Mouse (Mus musculus) MEL-GATA-1-ER (cell line): Measurements from ENCODE around the gene Resp18.

Experiments used
- DNase-seq: peaks from one replicate; pipeline ENCODE4 v3.0.0-alpha.2; 2012; ENCODE audit warnings: low read depth; ENCODE audit errors: extremely low read depth

Gene Resp18

DNA sequence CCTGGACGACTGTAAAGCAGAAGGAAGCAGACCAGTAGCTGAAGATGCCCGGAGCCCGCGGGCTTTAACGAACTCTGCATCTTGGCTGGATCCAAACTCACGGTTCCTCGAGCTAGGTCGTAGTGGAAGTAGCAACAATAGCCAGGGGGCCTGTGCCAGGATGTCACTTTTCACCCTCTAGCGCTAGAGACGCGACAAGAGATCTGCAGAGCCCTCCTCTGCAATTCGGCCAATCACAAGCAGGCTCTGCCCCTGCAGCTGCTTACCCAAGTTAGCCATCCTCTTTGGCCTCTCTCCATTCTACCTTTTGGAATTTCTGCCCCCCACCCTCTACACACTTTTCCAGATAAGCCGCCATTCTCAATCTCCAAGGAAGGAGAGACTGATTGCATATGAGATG is at the start of gene Resp18:
Gene Resp18 (minus strand): TSS at position 188 of the 400 bp plus-strand sequence.
- DNase-seq = no peak

DNA sequence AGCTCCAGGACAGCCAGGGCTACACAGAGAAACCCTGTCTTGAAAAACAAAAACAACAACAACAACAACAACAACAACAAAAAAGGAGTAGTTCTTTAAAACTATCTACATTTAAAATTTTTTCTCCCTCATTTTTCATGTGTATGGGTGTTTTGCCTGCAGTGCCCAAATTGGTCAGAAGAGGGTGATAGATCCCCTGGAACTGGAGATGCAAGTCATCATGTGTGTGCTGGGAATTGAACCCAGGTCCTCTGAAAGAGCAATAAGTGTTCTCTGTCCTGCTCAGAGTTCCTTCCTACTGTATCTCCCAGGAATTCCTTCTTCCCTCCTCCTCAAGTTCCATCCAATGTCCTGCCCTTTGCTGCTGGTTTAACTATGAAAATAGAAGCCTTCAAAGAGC is 49.2 kb upstream of the Resp18 start:
- DNase-seq = no peak

DNA sequence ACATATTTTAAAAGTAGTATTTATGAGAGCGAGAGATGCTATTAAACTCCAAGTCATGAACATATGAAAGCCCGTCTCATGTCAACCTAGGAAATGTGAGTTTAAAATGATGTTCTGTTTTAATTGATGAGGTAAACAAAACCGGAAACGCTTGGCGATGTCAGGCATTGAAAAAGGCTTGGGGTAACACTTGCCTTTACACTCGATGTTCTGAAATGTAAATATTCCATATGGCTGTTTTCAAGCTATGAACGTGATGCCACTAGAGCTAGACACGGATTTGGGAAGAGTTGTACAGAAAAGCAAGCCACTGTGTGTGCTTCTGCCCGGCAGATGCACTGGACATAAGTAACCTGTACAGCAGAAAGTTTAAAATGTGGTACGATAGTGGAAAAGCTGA is 41.0 kb upstream of the Resp18 start:
- no peak for DNase-seq

GRCm38 (mm10) chr1:75318736-75319135 is 40.5 kb upstream of the Resp18 start:
- DNase-seq = no peak

DNA sequence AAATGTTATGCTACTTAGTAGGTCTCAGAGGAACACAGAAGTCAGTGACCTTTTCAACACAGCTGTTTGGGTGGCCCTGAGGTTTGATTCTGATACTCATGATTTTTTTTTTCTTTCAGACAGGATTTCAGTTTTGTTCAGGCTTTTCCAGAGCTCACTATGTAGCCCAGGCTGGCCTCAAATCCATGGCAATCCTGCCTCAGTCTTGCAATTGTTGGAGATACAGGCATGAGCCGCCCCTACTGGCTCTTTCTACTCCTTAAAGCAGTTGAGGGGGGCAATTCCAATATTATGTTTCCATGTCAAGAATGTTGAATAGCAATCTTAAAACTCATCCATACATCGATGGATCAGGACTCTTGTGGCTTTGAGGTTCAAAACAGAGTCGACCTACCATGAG is 40.1 kb upstream of the Resp18 start:
- DNase-seq = no peak

DNA sequence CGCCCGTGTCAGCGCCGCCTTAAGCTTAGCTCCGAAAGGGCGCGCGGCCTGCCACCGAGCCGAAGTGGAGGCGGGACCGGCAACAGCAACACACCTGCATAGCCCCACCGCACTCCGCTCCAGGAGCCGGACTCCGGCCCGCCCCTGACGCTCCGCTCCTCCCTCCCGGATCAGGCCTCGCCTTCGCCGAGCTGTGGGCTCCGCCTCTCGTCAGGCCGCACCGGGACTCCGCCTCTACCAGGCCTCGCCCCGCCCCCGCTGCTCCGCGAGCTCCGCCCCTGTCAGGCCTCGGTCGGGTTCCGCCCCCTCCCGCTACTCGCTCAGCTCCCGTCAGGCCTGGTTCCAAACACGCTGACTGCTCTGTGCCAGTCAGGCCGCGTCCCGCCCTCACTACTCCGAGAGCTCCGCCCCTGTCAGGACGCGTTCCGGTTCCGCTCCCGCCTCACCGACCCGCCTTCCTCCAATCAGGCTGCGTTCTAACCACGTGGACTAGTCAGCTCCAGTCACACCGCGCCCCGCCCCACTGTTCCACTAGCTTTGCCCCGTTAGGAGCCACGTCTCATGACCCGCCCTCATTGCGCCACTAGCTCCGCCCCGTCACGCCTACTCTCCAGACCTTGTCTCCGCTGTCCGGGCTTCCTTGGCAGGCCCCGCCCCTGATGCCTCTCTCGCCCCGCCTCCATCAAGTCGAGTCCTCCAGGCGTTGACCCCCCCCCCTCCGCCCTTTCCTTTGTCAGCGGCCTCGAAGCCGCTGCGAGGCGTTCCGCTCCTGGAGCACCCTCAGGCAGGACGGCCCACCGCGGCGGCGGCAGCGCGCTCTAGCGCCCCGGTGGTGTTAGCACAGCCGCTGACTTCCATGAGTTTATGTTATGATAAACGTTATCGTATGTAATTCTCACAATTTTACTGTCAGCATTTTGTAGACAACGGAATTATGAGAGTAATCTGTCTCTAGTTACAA is 39.3 kb upstream of the Resp18 start, which contains the start of gene Dnpep:
Gene Dnpep (minus strand): TSS at position 750 of the 961 bp plus-strand sequence.
- DNase-seq = peak; percentile 97

DNA sequence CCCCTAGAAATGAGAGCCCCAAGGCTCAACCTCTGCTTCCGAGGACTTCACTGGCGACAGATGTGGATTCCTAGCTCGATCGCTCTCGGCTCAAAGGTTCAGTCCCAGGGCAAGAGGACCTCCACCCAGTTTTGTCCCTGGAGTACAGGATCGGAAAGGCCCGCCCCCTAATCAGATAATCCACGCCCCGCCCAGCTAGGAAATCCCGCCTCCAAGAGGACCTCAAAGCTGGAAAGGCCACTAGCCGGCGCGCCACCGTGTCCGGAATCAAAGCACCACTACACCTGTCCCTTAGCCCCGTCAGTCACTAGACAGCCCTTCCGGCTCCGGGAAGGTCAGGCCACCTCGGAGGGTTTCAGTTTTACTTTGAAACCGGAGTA is 38.6 kb upstream of the Resp18 start:
- peak; percentile 56 for DNase-seq

- no peak for DNase-seq
Measured at GRCm38 (mm10) chr1:75315456-75316365, 37.5 kb upstream of the Resp18 start.

GRCm38 (mm10) chr1:75315011-75315410 is 36.8 kb upstream of the Resp18 start:
- no peak for DNase-seq

GRCm38 (mm10) chr1:75311694-75312093 is 33.5 kb upstream of the Resp18 start:
- no peak for DNase-seq

- no peak for DNase-seq
Measured at GRCm38 (mm10) chr1:75304662-75305061, 26.4 kb upstream of the Resp18 start.

DNA sequence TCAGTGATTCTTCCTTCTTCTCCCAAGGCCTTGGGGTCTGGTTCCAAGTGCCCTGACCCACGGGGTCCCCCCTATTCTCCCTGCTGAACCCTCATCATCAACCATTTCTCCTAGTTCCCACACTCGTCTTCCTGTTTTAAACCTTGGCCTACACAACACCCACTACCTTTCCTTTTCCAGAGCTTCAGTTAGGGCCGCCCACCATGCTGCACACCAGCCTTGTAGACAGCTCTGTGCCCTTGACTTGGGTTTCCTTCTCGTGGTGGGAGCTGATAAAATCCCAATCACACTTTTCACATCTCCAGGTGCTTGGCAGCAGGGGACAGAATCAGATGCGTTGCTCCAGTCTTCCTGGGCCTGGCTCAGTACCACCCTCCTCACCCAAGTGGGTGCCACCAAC is 16.1 kb upstream of the Resp18 start:
- DNase-seq = no peak

DNA sequence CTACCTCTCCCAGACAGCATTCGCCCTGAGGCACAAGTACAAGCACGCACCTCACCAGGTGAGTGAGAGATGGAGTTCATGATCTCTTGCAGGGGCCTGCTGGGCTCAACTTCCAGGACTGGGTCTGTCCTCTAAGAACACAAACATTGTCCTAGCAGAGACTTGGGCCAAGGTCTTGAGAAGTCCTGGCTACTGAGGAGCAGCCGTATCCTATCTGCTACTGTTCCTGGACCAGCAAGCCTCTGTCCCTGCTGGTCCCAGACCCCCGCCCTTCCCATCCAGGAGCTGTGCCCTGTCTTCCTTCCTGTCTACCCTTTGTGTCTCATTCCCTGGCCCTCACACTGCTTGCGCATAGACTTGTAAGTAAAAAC is 15.1 kb upstream of the Resp18 start:
- no peak for DNase-seq

GRCm38 (mm10) chr1:75292476-75293330 is 14.5 kb upstream of the Resp18 start:
- no peak for DNase-seq

DNA sequence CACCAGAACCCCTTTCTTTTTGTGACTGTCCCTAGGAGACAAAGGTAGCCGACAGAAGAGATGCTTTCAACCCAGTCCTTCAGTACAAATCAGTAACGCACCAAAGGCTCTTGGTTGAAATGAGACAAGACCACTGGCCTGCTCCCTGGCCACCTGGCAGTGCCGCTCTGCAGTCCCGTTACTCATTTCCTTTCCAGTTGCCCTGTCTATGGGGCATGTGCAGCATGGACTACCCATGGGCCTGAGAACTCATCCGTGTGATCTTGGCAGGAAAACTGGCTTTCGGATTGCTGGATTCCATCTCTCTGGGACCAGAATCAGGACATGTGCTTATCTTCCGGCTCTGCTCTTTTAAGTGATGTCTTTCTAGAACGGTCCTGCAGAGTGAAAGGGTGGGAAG is 13.1 kb upstream of the Resp18 start:
- DNase-seq = no peak

GRCm38 (mm10) chr1:75290582-75290981 is 12.4 kb upstream of the Resp18 start:
- peak; percentile 13 for DNase-seq

GRCm38 (mm10) chr1:75289888-75290431 is 11.7 kb upstream of the Resp18 start:
- no peak for DNase-seq

- no peak for DNase-seq
Measured at GRCm38 (mm10) chr1:75289376-75289775, 11.2 kb upstream of the Resp18 start.

DNA sequence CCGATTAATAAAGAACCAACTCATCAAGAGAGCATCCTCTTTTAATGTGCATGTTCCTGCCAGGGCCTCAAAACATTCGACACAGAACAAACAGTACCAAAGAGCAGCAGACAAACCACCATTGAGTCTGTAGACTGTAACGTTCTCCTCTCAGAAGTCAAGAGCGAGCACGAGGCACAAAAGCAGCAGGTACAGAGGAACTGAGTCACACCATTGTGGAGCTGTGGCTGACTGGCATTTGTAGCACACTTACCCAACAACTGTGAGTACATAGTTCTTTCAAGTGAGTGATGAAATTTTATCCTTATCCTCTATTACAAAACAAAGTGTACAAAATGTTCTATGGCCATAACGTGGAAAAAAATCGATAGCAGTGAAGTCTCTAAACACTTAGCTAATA is 6.7 kb upstream of the Resp18 start:
- no peak for DNase-seq

- no peak for DNase-seq
Measured at GRCm38 (mm10) chr1:75283017-75283416, 4.8 kb upstream of the Resp18 start.
